In the genomic region with DNA sequence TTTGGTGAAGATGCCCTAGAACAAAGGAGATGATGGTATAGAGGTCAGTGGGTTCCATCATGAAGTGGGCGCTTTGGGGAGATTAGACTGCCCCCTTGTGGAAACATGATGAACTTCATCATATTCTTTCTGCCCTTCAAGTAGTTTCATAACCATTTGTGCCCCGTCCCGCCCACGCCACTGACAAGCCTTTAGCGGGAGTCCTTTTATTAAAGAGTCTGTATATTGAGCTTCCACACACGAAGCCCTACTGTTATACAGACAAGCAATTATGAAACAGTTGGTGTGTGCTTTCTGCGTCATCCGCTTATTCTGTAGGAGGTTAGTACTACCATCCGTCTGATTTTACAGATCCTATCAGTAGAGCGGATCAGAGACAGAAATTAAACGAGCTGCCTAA, we compare ENCODE assay signal across 8 mouse cellular contexts. TPM values are rescaled to one million over a fixed set of nuclear protein-coding genes. Genes with fewer than 3 reads are reported as not detected.
DNase-seq lines count a peak whose midpoint lies in the region; ATAC-seq and TF ChIP-seq lines count a peak whose summit lies in the region.

No protein-coding gene starts in this region.

- H3K4me3 ChIP-seq in forebrain, postnatal 0 days (ENCODE audit: low read depth, low read length): no peak overlapping the region
- H3K4me3 ChIP-seq in forebrain, embryonic 12.5 days (replicated peaks): no peak overlapping the region
- H3K4me3 ChIP-seq in liver, postnatal 0 days (ENCODE audit: low read depth, low read length): no peak overlapping the region

- no peaks in the 10 kb centered on the region for H3K9me3 ChIP-seq in forebrain, postnatal 0 days (ENCODE audit: low read length)
- H3K9me3 ChIP-seq in forebrain, embryonic 12.5 days: 0 out of 2 replicates have a peak, but pooled peaks cover 2% of the 10 kb centered on the region
- H3K9me3 ChIP-seq in liver, postnatal 0 days (ENCODE audit: low read length): no peaks in the 10 kb centered on the region

- H3K4me1 ChIP-seq in forebrain, postnatal 0 days (ENCODE audit: insufficient read depth): no peaks in the 10 kb centered on the region
- peaks cover 10% of the 10 kb centered on the region; the same call in 1 of the 2 replicates for H3K4me1 ChIP-seq in forebrain, embryonic 12.5 days
- H3K4me1 ChIP-seq in liver, postnatal 0 days (ENCODE audit: insufficient read depth): no peaks in the 10 kb centered on the region

- H3K36me3 ChIP-seq in forebrain, postnatal 0 days (ENCODE audit: insufficient read depth): no peaks in the 10 kb centered on the region
- H3K36me3 ChIP-seq in forebrain, embryonic 12.5 days (replicated peaks): no peaks in the 10 kb centered on the region
- no peaks in the 10 kb centered on the region for H3K36me3 ChIP-seq in liver, postnatal 0 days (replicated peaks; ENCODE audit: insufficient read depth, low read length)

- no peak for TF ChIP-seq EP300 in liver, postnatal 0 days (IDR thresholded peaks at IDR 0.05; ENCODE audit: low read depth)

- no peak overlapping the region for H3K27ac ChIP-seq in forebrain, postnatal 0 days (ENCODE audit: low read depth, low read length)
- H3K27ac ChIP-seq in forebrain, embryonic 12.5 days: no peak overlapping the region
- H3K27ac ChIP-seq in liver, postnatal 0 days (ENCODE audit: low read depth): no peak overlapping the region

- no peak overlapping the region for H3K9ac ChIP-seq in forebrain, postnatal 0 days
- H3K9ac ChIP-seq in forebrain, embryonic 12.5 days: no peak overlapping the region
- H3K9ac ChIP-seq in liver, postnatal 0 days (replicated peaks): no peak overlapping the region

- no peak overlapping the region for H3K4me2 ChIP-seq in forebrain, postnatal 0 days (ENCODE audit: low read depth)
- H3K4me2 ChIP-seq in forebrain, embryonic 12.5 days: no peak overlapping the region
- H3K4me2 ChIP-seq in liver, postnatal 0 days (ENCODE audit: low read depth, low read length): no peak overlapping the region

- no peaks in the 10 kb centered on the region for H3K27me3 ChIP-seq in forebrain, postnatal 0 days (ENCODE audit: insufficient read depth, low read length)
- H3K27me3 ChIP-seq in forebrain, embryonic 12.5 days: peaks cover 20% of the 10 kb centered on the region
- H3K27me3 ChIP-seq in liver, postnatal 0 days (ENCODE audit: insufficient read depth, low read length): 0 out of 2 replicates have a peak, but pooled peaks cover 2% of the 10 kb centered on the region

- TF ChIP-seq CTCF in forebrain, postnatal 0 days (IDR thresholded peaks at IDR 0.05; ENCODE audit: low read depth): peak; percentile 65
- peak; percentile 72 for TF ChIP-seq CTCF in liver, postnatal 0 days (IDR thresholded peaks at IDR 0.05; ENCODE audit: low read depth)

- ATAC-seq in forebrain, postnatal 0 days: no peak
- ATAC-seq in forebrain, embryonic 12.5 days (ENCODE audit: low FRiP score): no peak
- ATAC-seq in liver, postnatal 0 days: 0 out of 2 replicates have a peak, but pooled peaks have one; percentile 7

- 44% methylated on average over 11 of the region's 11 CpGs for WGBS in forebrain, postnatal 0 days
- WGBS in forebrain, embryonic 12.5 days: 51% methylated on average over 11 of the region's 11 CpGs
- 29% methylated on average over 11 of the region's 11 CpGs for WGBS in liver, postnatal 0 days (ENCODE audit: insufficient replicate concordance)

- DNase-seq in forebrain, postnatal 0 days: peak; percentile 37
- DNase-seq in urinary bladder, postnatal 36 days (ENCODE audit: low spot score in 2 of 2): peak; percentile 15 to 36
- no peak for DNase-seq in urinary bladder, adult 2 months (ENCODE audit: low spot score)
- DNase-seq in embryo, embryonic 11.5 days (ENCODE audit: low read depth, low spot score): peak; percentile 39
- peak; percentile 37 for DNase-seq in hindlimb bud, embryonic 11.5 days (ENCODE audit: extremely low spot score, low read depth, low spot score)
- peak; percentile 34 for DNase-seq in liver, postnatal 0 days
- DNase-seq in spleen, postnatal 36 days (ENCODE audit: low spot score in 2 of 2): peak; percentile 18 to 57

RNA-seq across cellular contexts. Expression of a gene that starts 32.2 kb away (rescaled TPM):
- 1.6 and 1.7 TPM in 2 replicates for total RNA-seq in forebrain, postnatal 0 days (2014; rRNA removed)
- polyA plus RNA-seq in forebrain, postnatal 0 days (2015; fragmentation: Nextera tagmentation; extraction: Ambion mirVana): 2.2 and 2.9 TPM in 2 replicates
- 0.19 and 0.33 TPM in 2 replicates for polyA plus RNA-seq in forebrain, embryonic 12.5 days (2016; fragmentation: Nextera tagmentation; extraction: Ambion mirVana)
- 1.1 and 1.4 TPM in 2 replicates for polyA plus RNA-seq in urinary bladder, adult 2 months (2012; rRNA removed)
- 0.27 and 0.37 TPM in 2 replicates for polyA plus RNA-seq in liver, postnatal 0 days (2015; fragmentation: Nextera tagmentation; extraction: Ambion mirVana)

RNA-seq across cellular contexts. Expression of a gene that starts 32.5 kb away (rescaled TPM):
- 10.9 and 13.1 TPM in 2 replicates for total RNA-seq in forebrain, postnatal 0 days (2014; rRNA removed)
- 7.4 and 8.3 TPM in 2 replicates for polyA plus RNA-seq in forebrain, postnatal 0 days (2015; fragmentation: Nextera tagmentation; extraction: Ambion mirVana)
- polyA plus RNA-seq in forebrain, embryonic 12.5 days (2016; fragmentation: Nextera tagmentation; extraction: Ambion mirVana): 8.2 and 8.7 TPM in 2 replicates
- polyA plus RNA-seq in urinary bladder, adult 2 months (2012; rRNA removed): 10.8 and 11.7 TPM in 2 replicates
- 1.8 and 2.4 TPM in 2 replicates for polyA plus RNA-seq in liver, postnatal 0 days (2015; fragmentation: Nextera tagmentation; extraction: Ambion mirVana)

RNA-seq across cellular contexts. Expression of a gene that starts 41.6 kb away (rescaled TPM):
- 41.6 and 55.5 TPM in 2 replicates for total RNA-seq in forebrain, postnatal 0 days (2014; rRNA removed)
- 47.0 and 62.0 TPM in 2 replicates for polyA plus RNA-seq in forebrain, postnatal 0 days (2015; fragmentation: Nextera tagmentation; extraction: Ambion mirVana)
- 64.0 and 65.8 TPM in 2 replicates for polyA plus RNA-seq in forebrain, embryonic 12.5 days (2016; fragmentation: Nextera tagmentation; extraction: Ambion mirVana)
- polyA plus RNA-seq in urinary bladder, adult 2 months (2012; rRNA removed): 60.0 and 63.9 TPM in 2 replicates
- polyA plus RNA-seq in liver, postnatal 0 days (2015; fragmentation: Nextera tagmentation; extraction: Ambion mirVana): 34.1 and 34.5 TPM in 2 replicates

RNA-seq across cellular contexts. Expression of a gene that starts 41.8 kb away (rescaled TPM):
- total RNA-seq in forebrain, postnatal 0 days (2014; rRNA removed): 1.0 and 1.6 TPM in 2 replicates
- polyA plus RNA-seq in forebrain, postnatal 0 days (2015; fragmentation: Nextera tagmentation; extraction: Ambion mirVana): 4.9 and 5.8 TPM in 2 replicates
- polyA plus RNA-seq in forebrain, embryonic 12.5 days (2016; fragmentation: Nextera tagmentation; extraction: Ambion mirVana): 2.3 and 3.2 TPM in 2 replicates
- polyA plus RNA-seq in urinary bladder, adult 2 months (2012; rRNA removed): 0.21 and 0.52 TPM in 2 replicates
- 0.65 and 0.73 TPM in 2 replicates for polyA plus RNA-seq in liver, postnatal 0 days (2015; fragmentation: Nextera tagmentation; extraction: Ambion mirVana)

RNA-seq across cellular contexts. Expression of a gene that starts 53.2 kb away (rescaled TPM):
- total RNA-seq in forebrain, postnatal 0 days (2014; rRNA removed): 14.8 and 17.9 TPM in 2 replicates
- 10.2 and 11.3 TPM in 2 replicates for polyA plus RNA-seq in forebrain, postnatal 0 days (2015; fragmentation: Nextera tagmentation; extraction: Ambion mirVana)
- polyA plus RNA-seq in forebrain, embryonic 12.5 days (2016; fragmentation: Nextera tagmentation; extraction: Ambion mirVana): 26.0 and 28.0 TPM in 2 replicates
- 10.3 and 12.5 TPM in 2 replicates for polyA plus RNA-seq in urinary bladder, adult 2 months (2012; rRNA removed)
- 20.6 and 21.2 TPM in 2 replicates for polyA plus RNA-seq in liver, postnatal 0 days (2015; fragmentation: Nextera tagmentation; extraction: Ambion mirVana)
